Mouse (Mus musculus) retina, postnatal 7 days (tissue): ENCODE measurements around the gene Bpifa6.
A peak's percentile ranks its signal among the peaks of the same experiment; 100 is the strongest.

ENCODE experiments used
- DNase-seq: peaks from one replicate; pipeline ENCODE4 v3.0.0-alpha.2; 2012; ENCODE audit warnings: low read depth, low spot score

Gene Bpifa6

DNA sequence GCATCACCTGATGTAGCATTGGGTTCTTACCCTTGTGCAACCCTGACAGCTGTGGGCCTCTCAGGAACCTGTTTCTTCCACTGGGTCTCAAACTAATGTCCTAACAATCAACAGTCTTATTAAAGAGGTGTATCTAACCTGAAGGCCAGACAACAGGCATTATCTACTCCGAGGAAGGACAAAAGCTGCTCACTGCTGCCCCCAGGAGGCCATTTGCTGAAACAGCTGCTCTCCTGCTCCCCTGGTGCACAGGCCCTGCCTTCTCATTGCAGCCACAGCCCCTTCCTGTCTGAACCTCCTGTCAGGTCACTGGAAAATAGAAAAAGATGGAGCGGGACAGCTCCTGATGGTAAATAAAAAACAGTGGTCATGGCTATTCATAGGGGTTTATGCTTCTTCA, 64.2 kb downstream of the Bpifa6 start:
- peak; percentile 40 for DNase-seq

DNA sequence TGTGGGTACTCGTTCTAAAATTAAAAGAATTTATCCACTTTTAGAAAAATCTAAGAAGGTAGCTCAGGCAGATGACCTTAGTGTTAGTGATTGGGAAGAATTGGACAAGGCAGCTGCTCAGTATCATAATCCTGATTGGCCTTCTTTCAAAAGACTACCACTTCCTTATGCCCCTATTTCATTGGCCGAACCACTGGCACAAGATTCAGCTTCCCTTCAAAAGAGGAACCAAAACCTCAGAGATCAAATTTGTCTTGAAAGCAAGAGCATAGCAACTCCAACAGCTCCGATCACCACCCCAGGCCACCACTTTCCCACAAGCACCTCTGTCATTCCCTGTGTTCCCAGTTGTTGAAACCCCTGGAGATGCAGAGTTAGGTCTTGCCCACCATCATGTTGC, 70.0 kb downstream of the Bpifa6 start:
- DNase-seq, result no peak
